In the genomic region with DNA sequence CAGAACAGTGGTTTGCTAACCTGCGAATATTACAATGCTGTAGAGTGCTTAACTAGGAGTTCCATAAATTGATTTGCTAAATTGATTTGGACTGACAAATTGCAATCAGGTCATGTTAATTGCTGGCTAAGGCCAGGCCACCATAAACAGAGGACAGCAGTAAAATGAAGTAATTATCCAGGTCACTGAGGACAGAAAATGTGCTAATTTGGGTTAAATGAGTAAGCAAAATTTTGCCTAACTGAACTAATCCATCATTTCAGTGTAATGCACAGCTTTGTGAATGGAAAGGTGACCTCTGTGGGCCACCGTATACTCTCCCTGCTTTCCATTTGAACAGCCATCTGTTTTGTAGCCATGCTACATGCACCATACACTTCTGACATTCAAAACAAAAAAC, we compare ENCODE assay signal across 19 mouse cellular contexts.
"Had no signal": no experiment of that assay in that cellular context is flagged by ENCODE, and none has a peak within 500 bp of the region (broad histone marks: within the 10 kb centered on the region; RNA-seq: fewer than 3 reads in every experiment).

No protein-coding gene starts in this region.

- H3K36me3 ChIP-seq: midbrain, embryonic 10.5 days; midbrain, embryonic 12.5 days; neural tube, embryonic 13.5 days; neural tube, embryonic 15.5 days; stomach, embryonic 15.5 days had no signal

- H3K9me3 ChIP-seq: midbrain, embryonic 10.5 days; midbrain, embryonic 12.5 days; neural tube, embryonic 13.5 days; neural tube, embryonic 15.5 days; stomach, embryonic 15.5 days had no signal

- ATAC-seq: midbrain, embryonic 16.5 days had no signal

- H3K4me2 ChIP-seq: lung, embryonic 14.5 days; midbrain, embryonic 12.5 days; neural tube, embryonic 13.5 days; neural tube, embryonic 15.5 days; stomach, embryonic 15.5 days had no signal

- H3K9ac ChIP-seq: lung, embryonic 14.5 days; midbrain, embryonic 12.5 days; neural tube, embryonic 13.5 days; neural tube, embryonic 15.5 days; stomach, embryonic 15.5 days had no signal

- DNase-seq: lung, adult 18-20 months; lung, embryonic 14.5 days; lung, postnatal 10 days; lung, postnatal 4 days; midbrain, embryonic 14.5 days; right cerebral cortex, adult 18-20 months; right cerebral cortex, postnatal 25 days; right cerebral cortex, postnatal 4 days; thymus, adult 2 months; thymus, postnatal 25 days; thymus, postnatal 4 days had no signal

- H3K27ac ChIP-seq: midbrain, embryonic 10.5 days; midbrain, embryonic 12.5 days; neural tube, embryonic 13.5 days; neural tube, embryonic 15.5 days; stomach, embryonic 15.5 days; stomach, postnatal 0 days had no signal

- H3K4me1 ChIP-seq: midbrain, embryonic 12.5 days; stomach, embryonic 15.5 days had no signal

- H3K4me3 ChIP-seq: midbrain, embryonic 10.5 days; midbrain, embryonic 12.5 days; myocyte; neural tube, embryonic 13.5 days; neural tube, embryonic 15.5 days; stomach, embryonic 15.5 days had no signal

- H3K27me3 ChIP-seq: midbrain, embryonic 12.5 days; neural tube, embryonic 13.5 days; neural tube, embryonic 15.5 days; stomach, embryonic 15.5 days had no signal
